Mouse (Mus musculus): Measurements from ENCODE around the gene Mpl. TPM values are rescaled to one million over a fixed set of nuclear protein-coding genes. Genes with fewer than 3 reads are reported as not detected.
A peak's percentile ranks its signal among the peaks of the same experiment; 100 is the strongest.

The Mpl gene
- total RNA-seq (2015; ENCODE audit: low replicate concordance) (3.6 TPM in 1 of 2 replicates, not detected in the other), total RNA-seq (2017; ENCODE audit: low replicate concordance) (1.1 TPM in 1 of 2 replicates, not detected in the other)

DNA sequence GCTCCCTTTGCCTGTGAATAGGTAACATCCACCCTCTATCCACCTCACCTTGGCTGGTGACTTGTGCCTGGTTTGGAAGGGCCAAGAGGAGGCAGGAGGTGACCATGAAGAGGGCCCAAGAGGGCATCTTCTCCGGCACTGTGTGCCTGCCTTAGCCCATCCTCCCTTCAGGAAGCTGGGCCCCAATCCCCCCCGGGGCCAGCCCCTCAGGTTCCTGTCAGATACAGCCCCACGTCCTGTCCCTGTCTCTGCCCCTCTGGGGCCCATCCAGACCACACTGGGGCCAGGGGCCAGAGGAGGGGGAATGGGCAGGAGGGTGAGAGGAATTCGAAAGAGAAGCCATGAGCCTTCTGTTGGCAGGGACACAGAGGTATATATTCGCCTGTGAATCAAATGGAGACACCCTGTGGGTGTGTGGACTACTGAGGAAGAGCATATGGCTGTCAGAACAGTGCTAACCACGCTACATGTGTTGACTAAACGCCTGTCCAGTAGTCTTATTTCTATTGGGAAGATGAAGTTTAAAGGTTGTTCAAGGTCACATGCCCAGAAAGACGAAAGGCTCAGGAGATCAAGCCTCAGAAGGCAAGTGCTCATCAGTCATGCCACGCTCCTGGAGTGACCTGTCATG, at the start of gene Mpl:
TSS of gene Mpl (minus strand) at position 169 of the 631 bp plus-strand sequence.
- no peak for ATAC-seq (replicated peaks; ENCODE audit: low FRiP score, poor library complexity, severe bottlenecking)

DNA sequence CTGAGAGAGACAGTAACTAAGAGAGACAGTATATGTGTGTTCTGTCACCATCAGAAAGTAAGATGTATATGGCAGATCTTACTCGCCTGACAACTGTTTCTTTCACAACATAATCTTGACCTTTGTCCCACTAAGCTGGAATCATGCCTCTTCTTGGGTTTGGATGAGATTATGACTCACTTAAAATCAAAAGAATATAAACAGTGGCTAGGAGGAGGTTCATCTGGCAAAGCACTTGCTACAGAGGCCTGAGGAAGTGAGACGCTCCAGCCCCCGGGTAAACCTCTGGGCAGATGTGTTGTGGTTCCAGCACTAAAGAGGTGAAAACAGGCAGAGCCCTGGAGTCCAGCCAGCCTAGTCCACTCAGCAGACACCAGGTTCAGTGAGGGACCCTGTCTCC, 48.2 kb upstream of the Mpl start:
- no peak for ATAC-seq (replicated peaks; ENCODE audit: low FRiP score, poor library complexity, severe bottlenecking)

DNA sequence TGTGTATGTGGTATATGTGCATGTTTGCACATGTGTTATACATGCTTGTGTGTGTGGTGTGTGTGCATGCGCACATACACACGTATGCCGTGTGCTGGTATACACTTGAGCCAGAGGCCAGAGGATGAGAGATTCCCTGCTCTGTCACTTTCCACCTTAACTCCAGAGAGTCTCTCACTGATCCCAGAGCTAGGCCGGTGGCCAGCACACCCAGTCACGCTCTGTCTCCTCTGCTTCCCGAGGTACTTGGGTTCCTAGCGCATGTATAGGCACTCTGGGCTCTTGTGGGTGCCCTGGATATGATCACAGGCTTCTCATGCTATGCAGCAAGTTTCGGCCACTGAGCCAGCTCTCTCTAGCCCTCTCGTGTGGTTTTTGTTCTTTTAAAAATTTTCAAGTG, 43.5 kb upstream of the Mpl start:
- no peak for ATAC-seq (replicated peaks; ENCODE audit: low FRiP score, poor library complexity, severe bottlenecking)

DNA sequence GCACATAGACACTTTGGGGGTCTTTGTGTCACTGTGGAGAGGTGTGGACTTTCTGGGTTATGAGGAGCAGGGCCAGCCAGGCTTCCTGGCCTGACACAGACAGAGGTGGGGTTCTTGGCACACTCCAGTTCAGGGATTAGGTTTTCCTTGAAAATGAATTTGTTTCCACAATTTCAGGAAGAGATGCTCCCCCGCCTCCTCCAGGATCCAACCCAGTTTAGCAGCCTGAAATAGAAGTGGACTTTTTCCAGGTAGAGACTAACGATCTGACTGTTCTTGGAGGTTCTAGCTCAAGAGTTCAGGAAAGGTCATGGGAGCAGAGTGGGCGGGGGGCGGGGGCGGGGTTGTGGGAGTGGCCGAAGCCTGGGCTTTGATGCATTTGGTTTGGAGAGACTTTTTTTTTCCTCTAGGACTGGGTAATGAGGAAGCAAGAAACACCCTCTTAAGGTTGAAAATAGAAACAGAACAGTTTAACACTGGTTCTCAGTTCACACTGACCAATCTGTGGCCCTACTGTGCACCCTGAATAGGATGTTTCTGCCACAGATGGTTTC, 42.9 kb upstream of the Mpl start:
- no peak for ATAC-seq (replicated peaks; ENCODE audit: low FRiP score, poor library complexity, severe bottlenecking)

DNA sequence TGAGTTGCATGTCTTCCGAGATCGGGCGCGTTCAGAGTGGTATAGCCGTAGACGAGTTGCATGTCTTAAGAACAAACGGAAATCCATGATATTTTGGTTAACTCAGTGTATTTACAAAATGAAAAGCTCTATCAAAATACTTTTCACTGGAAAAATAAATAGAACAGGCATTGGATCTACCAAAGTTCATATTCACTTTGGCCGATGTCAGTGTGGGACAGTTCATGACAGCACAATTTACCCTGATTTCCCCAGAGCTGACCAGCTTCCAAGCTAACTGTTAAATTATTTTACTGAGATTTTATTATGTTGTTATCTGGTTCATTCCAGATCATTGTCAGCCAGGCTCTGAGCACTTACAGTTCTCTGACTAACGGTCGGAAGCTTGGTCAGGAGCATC, 33.1 kb upstream of the Mpl start:
- ATAC-seq (replicated peaks; ENCODE audit: low FRiP score, poor library complexity, severe bottlenecking): no peak

DNA sequence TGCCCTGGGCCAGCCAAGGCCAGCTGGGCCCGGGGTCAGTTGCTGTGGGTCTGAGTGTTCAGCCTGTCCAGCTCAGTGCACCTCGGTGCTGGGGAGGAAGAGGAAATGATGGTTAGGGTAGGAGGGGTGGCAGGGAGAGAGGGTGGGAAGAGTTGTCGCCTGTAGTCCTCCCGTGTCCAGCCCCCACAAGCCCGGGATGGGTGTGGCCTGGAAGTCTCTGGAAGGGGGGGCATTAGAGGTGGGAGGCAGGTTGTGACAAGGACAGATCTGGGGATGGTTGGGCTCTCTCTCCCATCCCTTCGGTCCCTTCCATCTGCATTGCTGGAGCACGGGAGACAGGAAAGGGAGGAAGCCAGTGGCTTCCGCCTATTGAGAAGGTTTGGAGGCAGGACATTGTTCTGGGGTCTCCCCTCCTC, 32.4 kb upstream of the Mpl start, which contains the start of gene Tie1:
TSS of gene Tie1 (minus strand) at position 345 of the 416 bp plus-strand sequence.
- ATAC-seq (replicated peaks; ENCODE audit: low FRiP score, poor library complexity, severe bottlenecking): no peak

DNA sequence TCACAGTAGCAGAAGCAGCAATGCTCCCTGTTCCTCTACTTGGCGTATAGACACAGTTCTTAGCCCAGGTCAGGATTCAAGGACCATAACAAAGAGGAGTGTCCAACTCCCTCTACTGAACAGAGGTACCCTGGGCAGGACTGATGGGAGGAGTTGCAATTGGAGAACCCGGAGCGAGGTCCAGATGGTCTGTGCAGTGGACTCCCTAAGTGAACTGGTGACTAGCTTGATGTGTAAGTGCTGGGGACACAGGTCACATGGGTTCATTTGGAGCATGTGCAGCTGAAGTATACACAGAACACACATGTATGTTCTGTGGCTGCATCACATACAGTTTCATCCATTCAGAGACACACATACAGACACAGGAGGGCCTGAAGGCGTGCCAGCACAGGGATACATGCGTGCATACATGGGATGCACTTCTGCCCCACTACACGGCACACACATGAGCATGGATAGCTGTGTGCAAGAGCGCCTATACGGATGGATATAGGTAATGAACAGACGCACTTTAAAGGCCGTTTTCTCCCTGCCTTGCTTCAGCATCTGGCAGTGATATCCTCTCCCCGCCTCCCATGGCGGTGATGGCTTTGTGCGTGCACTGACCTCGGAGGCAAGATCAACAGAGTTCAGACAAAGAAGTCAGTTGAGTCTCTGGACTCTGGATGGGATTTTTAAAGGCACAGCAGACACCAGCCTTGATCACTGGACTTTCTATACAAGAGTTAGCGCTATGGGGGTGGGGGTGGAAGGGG, 19.6 kb upstream of the Mpl start:
- ATAC-seq (replicated peaks; ENCODE audit: low FRiP score, poor library complexity, severe bottlenecking): no peak

DNA sequence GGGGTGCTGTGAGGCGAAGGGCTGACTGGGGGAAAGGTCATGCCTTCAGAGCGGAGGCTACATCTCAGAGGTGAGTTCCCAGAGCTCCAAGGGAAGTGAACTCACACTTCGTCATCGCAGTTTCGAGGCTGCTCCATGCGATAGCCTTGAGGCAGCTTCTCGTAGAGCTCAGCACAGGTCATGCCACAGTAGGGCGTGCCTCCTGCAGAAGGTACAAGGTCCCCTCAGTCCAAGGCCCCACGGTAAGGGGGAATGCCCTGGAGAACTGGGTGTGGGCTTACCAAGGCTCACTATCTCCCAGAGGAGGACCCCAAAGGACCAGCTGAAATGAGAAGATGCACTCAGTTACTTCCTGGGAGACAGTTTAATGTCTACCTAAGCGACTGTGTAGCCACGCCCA, 15.4 kb upstream of the Mpl start:
- no peak for ATAC-seq (replicated peaks; ENCODE audit: low FRiP score, poor library complexity, severe bottlenecking)

DNA sequence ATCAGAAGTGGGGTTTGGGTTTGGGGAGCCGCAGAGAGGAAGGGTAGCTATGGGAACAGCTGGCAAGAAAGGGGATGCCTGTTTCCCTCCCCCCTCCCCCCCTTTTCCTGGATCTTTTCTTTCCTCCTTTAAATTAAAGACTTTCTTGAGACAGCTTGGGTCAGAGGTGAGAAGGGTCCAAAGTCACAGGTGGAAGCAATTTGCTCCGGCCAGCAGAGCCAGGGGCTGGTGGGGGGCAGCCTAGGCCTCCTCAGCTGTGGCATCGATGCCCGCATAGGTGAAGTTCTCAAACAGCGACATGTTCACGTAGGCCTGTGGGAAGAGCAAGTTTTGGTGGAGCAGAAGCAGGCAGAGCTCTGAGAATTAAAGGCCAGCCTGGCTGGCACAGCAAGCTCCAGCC, 14.0 kb upstream of the Mpl start:
- ATAC-seq (replicated peaks; ENCODE audit: low FRiP score, poor library complexity, severe bottlenecking): no peak

DNA sequence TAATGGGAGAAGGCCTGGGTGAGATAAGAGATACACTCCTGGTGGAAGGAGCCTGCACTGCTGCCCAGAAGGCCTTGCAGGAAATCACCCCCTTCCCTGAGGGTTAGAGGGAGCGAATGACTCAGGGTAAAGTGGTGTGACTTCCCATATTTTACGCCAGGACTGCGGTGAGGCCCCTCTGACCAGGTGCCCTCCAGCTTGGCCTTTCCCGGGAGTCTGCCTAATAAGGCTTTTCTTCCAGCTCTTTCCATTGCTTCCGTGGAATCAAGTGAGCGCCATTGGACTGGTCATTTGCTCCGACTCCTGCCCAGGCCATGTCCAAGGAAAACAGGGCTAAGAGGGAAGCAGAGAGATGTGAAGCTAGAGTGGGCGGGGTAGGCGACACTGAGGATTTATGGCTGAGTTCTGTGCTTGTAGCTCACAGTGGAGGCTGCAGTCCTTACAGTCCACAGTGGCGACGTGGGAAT, 8.4 kb upstream of the Mpl start:
- ATAC-seq (replicated peaks; ENCODE audit: low FRiP score, poor library complexity, severe bottlenecking): no peak

DNA sequence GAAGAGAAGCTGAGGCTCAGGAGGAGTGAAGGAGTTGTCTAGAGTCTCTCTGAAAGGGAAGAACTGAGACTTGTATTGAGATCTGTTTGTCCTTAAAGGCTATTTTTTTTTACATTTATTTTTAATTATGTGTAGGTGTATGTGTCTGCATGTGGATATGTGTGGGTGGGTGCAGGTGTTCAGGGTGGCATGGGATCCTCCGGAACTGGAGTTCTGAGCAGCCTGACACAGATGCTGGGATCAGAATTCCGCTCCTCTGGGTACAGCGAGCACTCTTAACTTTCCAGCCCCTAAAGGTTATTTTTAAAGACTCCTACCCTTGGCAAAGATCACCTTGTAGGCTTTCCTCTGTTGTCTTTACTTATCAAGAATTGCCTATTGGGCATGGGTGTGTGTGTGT, 7.6 kb upstream of the Mpl start:
- ATAC-seq (replicated peaks; ENCODE audit: low FRiP score, poor library complexity, severe bottlenecking): no peak

DNA sequence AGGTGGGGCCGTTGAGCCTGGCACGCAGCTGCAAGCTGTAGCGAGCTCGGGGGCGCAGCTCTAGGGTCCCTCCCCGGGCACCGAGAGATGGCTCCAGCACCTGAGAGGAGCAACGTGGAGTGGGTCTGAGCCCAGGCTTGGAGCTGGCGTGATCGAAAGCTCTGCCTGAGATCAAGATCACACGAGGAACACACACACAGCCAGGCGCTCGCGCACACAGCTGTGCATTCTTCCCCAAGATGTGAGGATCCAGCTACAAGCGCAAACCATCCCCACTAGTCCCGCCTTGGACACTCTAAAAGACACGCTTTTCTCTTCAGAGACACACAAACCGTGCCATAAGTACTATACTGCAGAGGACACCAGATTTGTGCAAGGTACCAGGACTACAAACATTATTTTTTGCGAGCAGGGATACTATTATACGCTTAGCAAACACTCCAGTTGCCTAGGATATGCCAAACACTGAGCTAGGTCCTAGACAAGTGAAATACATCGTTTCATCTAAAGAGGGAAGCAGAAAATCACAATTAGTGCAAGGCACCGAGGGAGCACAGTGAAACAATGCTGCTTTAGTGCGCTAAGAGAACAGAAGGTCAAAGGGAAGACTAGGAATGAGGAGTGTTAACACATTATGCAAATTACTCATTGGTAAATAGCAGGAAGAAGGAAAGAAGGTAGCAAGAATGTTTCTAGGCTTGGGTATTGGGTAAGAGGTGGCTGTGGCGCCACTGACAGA, 10.7 kb downstream of the Mpl start:
- ATAC-seq (replicated peaks; ENCODE audit: low FRiP score, poor library complexity, severe bottlenecking): no peak

DNA sequence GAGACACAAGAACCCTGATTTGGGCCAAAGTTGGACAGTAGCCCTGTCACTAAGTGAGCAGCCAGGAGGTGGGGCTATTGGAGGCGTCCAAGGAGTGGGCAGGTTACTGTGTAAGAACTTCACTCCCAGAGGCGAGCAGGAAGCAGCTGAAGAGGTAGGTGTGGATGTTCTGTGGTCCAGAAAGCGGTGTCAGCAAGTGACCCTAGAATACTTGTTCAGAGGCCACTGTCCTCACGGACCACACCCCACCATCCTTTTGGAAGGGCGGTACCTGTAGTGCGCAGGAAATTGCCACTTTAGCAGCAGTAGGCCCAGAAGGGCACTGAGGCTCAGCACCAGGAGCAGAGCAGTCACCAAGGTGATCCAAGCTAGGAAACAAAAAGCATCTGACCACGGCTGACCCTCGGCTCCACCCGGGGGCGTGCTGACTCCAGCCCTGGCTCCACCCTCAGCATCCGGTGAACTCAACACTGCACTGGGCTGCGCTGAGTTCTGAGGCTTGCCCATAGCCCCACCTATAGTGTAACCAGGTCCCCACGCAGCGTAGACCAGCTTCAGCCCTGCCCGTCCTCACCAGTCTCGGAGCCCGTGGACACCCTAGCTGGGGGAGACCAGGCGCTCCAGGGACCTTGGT, 11.4 kb downstream of the Mpl start:
- no peak for ATAC-seq (replicated peaks; ENCODE audit: low FRiP score, poor library complexity, severe bottlenecking)

DNA sequence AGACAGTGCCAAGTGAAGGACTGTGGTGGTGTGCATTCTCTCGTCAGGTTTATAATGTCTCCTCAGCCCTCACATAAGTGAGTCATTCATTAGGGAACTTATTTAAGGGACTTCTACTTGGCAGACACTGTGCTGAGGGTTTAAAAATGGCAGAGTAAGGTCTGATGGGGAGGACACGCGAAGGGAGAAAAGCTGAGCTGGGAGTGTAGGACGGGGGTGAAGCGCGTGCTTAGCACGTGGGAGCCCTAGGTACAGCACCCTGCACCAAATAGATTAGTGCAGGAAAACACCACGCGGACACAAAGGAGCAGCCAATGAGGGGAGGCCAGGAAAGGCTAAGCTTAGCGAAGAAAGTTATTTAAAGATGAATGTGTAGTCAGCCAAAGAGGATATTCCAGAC, 12.2 kb downstream of the Mpl start:
- no peak for ATAC-seq (replicated peaks; ENCODE audit: low FRiP score, poor library complexity, severe bottlenecking)

DNA sequence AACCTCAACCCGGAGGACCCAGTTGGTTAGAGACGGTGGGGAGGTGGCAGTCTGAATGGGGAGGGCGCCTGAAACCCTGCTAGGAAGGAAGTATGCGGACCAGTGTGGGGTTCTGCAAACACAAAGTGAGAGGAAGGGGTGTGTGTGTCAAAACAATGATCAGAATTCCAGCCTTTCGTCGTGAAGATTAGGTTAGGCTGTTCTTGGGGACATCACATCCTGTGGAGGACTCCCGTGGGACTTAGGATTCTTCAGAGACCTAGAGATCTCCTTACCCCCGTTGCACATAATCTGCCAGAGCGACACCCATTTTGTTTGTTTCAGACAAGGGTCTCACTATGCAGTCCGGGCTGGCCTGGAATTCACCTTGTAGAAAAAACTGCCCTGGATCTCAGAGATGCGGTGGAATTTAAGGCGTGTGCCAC, 19.5 kb downstream of the Mpl start:
- ATAC-seq (replicated peaks; ENCODE audit: low FRiP score, poor library complexity, severe bottlenecking): peak; percentile 53

DNA sequence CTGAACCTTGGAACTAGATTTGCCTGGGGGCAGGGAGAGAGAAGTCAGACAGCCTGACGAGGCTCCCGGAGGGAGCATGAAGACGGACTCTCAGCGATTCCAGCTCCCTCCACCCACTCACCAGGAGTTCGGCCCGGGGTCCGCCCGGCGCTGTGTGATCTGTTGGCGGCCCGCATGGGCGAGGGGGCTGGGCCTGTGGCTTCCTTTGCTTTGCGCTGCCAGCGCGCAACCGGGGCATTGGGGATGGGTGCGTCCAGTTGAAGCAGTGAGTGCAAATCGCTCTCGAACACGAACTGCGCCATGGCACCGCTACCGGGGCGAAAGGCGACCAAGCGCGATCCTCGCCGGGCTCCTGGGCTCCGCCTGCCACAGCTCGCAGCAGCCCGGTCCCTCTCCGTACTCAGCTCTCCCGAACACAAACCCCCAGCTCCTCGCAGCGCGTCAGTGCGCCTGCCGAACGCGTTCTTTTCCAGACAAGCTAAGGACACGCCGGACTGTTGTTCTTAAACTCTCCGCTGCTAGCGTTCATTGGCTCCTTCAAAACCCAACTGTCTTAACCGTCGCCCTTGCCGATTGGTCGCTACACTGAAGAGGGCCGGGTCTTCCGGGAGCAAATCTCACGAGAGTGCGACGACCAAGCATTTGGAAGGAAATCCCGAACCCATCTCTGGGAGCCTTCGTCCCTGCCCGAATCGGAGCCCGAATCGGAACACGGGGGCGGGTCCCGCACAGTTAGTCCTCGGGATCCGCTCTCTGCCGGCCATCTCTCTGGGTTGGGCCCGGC, 20.3 kb downstream of the Mpl start, which contains the start of gene Cdc20:
TSS of gene Cdc20 (minus strand) at position 533 of the 784 bp plus-strand sequence.
- ATAC-seq (replicated peaks; ENCODE audit: low FRiP score, poor library complexity, severe bottlenecking): peak; percentile 95

DNA sequence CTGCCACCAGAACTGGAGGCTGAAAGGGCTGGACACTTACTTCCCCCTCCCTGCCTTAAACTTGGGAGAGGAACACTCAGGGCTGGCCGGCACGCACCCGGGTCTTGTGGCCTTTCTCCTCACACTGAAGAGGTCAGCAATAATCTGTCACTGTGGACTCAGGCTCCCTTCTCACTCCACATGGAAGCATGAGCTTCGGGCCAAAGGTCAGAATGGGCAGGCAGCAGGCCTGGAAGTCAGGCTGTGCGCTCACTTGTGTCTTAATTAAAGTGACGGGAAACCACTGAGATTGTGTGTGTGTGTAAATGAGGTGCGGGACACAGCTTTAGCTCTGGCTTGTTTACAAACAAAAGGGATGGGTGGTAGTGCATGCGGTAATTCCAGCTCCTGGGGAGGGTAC, 25.0 kb downstream of the Mpl start:
- no peak for ATAC-seq (replicated peaks; ENCODE audit: low FRiP score, poor library complexity, severe bottlenecking)

DNA sequence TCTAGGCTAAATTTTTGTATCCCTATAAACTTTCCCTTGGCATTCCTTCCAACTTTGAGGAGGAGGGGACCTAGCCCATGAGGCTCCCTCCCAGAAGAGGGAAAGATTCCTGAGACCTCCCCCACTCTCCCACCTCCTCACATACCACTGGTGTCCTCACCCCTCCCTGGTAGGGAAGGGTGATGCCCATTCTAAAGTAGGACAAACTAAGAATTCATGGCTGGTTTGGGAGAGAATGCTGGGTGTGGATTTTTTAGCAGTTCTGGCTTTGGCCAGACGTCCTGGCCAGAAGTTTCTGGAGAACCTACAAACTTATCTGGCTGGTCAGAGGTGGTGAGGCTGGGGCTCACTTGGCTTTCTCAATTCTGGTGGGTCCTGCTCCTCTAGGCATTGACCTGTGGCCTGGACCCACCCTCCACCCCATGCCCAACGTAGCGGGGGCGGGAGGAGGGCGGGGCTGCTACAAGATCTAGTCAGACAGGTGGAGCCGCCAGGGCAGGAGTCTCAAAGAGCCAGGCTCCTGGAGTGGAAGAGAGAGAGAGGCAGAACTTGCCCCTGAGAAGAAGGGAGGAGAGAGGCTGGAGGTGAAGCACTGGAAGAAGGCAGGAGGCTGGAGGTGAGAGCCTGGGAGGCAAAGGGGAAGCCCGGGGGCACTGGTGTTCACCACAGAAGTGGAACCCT, 28.0 kb downstream of the Mpl start:
- 0 out of 2 replicates have a peak, but pooled peaks have one; percentile 19 for ATAC-seq (replicated peaks; ENCODE audit: low FRiP score, poor library complexity, severe bottlenecking)

Measured in erythroblast, adult 5-6 weeks (primary cell).